Comparison of ENCODE assay signal across 8 mouse cellular contexts in the genomic region with DNA sequence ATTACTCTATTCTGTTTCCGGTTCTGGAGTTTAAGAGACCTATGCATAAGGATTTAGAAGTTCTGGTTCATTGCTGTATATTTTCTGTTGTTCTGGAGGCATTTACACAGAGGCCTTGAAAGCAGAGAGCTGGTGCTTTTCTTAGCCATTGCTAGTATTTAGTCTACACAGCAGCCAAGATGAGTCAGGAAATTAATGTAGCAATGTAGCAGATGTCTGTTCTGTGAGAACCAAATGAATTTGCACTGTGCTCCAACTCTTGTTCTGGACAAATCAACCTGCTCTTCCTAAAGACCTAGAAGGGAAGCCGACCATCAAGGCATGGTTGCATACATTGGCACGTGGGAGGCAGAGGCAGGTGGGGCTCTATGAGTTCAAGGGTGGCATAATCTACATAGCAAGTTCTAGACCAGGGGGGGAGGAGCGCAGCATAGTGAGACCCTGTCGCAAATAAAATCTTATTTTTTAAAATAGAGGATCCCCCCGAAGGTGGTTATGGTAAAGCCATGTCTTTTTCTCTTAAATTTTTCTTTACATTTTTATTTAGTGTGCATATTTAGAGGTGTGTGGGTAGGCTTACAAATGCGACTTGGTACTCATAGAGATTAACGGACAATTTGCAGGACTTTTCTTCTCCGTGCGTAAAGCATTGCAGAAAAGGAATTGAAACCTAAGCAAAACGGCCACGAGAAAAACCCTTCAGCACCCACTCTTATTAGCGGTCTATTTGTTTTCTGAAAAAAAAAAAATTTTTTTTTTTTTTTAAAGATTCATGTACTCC. TPM values are rescaled to one million over a fixed set of nuclear protein-coding genes. Genes with fewer than 3 reads are reported as not detected.
DNase-seq lines count a peak whose midpoint lies in the region; ATAC-seq and TF ChIP-seq lines count a peak whose summit lies in the region.

No protein-coding gene starts in this region.

- no peak for TF ChIP-seq CTCF in heart, adult 2 months (IDR thresholded peaks at IDR 0.05)
- TF ChIP-seq CTCF in E14TG2a.4 (conservative IDR thresholded peaks at IDR 0.05; ENCODE audit: low read length): no peak

- no peaks in the 10 kb centered on the region for H3K9me3 ChIP-seq in E14TG2a.4 (ENCODE audit: low read length)
- H3K9me3 ChIP-seq in forebrain, embryonic 13.5 days (replicated peaks): no peaks in the 10 kb centered on the region
- H3K9me3 ChIP-seq in liver, embryonic 12.5 days (replicated peaks): no peaks in the 10 kb centered on the region

- intact Hi-C loops in heart, adult 2 months (cut with DNase I): no loop called here
- intact Hi-C loops in heart, postnatal 25 days (cut with DNase I): no loop called here

- 62% methylated on average over 13 of the region's 13 CpGs for WGBS in heart, adult 2 months
- WGBS in forebrain, embryonic 13.5 days: 80% methylated on average over 13 of the region's 13 CpGs
- 57% methylated on average over 13 of the region's 13 CpGs for WGBS in liver, embryonic 12.5 days (ENCODE audit: insufficient replicate concordance)

- TF ChIP-seq EP300 in heart, adult 2 months (IDR thresholded peaks at IDR 0.05; ENCODE audit: insufficient read depth, low read depth, low read length): no peak

- H3K4me2 ChIP-seq in forebrain, embryonic 13.5 days: peak overlapping the region; percentile 93
- peak overlapping the region; percentile 98 for H3K4me2 ChIP-seq in liver, embryonic 12.5 days

- H3K4me1 ChIP-seq in heart, adult 2 months (ENCODE audit: control insufficient read depth, insufficient read depth, low read length): no peaks in the 10 kb centered on the region
- peaks cover 65% of the 10 kb centered on the region for H3K4me1 ChIP-seq in E14TG2a.4 (replicated peaks; ENCODE audit: low read depth, low read length)
- peaks cover 22% of the 10 kb centered on the region for H3K4me1 ChIP-seq in forebrain, embryonic 13.5 days
- H3K4me1 ChIP-seq in liver, embryonic 12.5 days: peaks cover 31% of the 10 kb centered on the region

- no peaks in the 10 kb centered on the region for H3K36me3 ChIP-seq in heart, adult 2 months (ENCODE audit: control insufficient read depth, insufficient read depth, low read length)
- peaks cover 31% of the 10 kb centered on the region for H3K36me3 ChIP-seq in E14TG2a.4 (ENCODE audit: insufficient read depth, low read length)
- 0 out of 2 replicates have a peak, but pooled peaks cover 10% of the 10 kb centered on the region for H3K36me3 ChIP-seq in forebrain, embryonic 13.5 days (ENCODE audit: poor library complexity, severe bottlenecking)
- H3K36me3 ChIP-seq in liver, embryonic 12.5 days: peaks cover 19% of the 10 kb centered on the region

- no peaks in the 10 kb centered on the region for H3K79me2 ChIP-seq in heart, adult 2 months (replicated peaks; ENCODE audit: control insufficient read depth, insufficient read depth, low read length)

- H3K27ac ChIP-seq in heart, adult 2 months: no peak overlapping the region
- H3K27ac ChIP-seq in forebrain, embryonic 13.5 days: no peak overlapping the region
- H3K27ac ChIP-seq in liver, embryonic 12.5 days: no peak overlapping the region

- H3K27me3 ChIP-seq in heart, adult 2 months (ENCODE audit: control insufficient read depth, insufficient read depth, low read length): no peaks in the 10 kb centered on the region
- H3K27me3 ChIP-seq in E14TG2a.4 (ENCODE audit: insufficient read depth, low read length): no peaks in the 10 kb centered on the region
- H3K27me3 ChIP-seq in forebrain, embryonic 13.5 days: no peaks in the 10 kb centered on the region
- H3K27me3 ChIP-seq in liver, embryonic 12.5 days (replicated peaks): no peaks in the 10 kb centered on the region

- H3K4me3 ChIP-seq in heart, adult 2 months: peak overlapping the region; percentile 81
- peak overlapping the region; percentile 98 for H3K4me3 ChIP-seq in E14TG2a.4 (replicated peaks; ENCODE audit: low read length)
- peak overlapping the region; percentile 84 for H3K4me3 ChIP-seq in forebrain, embryonic 13.5 days
- H3K4me3 ChIP-seq in liver, embryonic 12.5 days: peak overlapping the region; percentile 84

- H3K9ac ChIP-seq in heart, adult 2 months (ENCODE audit: low read depth, low read length): no peak overlapping the region
- H3K9ac ChIP-seq in forebrain, embryonic 13.5 days: peak overlapping the region; percentile 90
- H3K9ac ChIP-seq in liver, embryonic 12.5 days: peak overlapping the region; percentile 94

- no peak for DNase-seq in heart, adult 2 months
- no peak for DNase-seq in heart, postnatal 25 days (ENCODE audit: low spot score)
- peak; percentile 51 for DNase-seq in telencephalon, adult 2 months (ENCODE audit: low read depth, low spot score)
- DNase-seq in lung, postnatal 36 days: no peak
- no peak for DNase-seq in adrenal gland, postnatal 36 days

- TF ChIP-seq POLR2A in heart, adult 2 months (IDR thresholded peaks at IDR 0.05; ENCODE audit: insufficient read depth, low read depth, low read length): no peak

- no peak for ATAC-seq in forebrain, embryonic 13.5 days
- no peak for ATAC-seq in liver, embryonic 12.5 days

RNA-seq across cellular contexts. Expression of gene Hells, which starts 1.1 kb away (rescaled TPM):
- total RNA-seq in heart, adult 2 months (2021): under 1 TPM; 0.48 to 0.57 TPM
- 0.08 and 0.35 TPM in 2 replicates for polyA plus RNA-seq in heart, adult 2 months (2012; rRNA removed)
- total RNA-seq in heart, postnatal 25 days (2021): under 1 TPM; 0.73 TPM
- 51.5 and 54.6 TPM in 2 replicates for polyA plus RNA-seq in forebrain, embryonic 13.5 days (2015; fragmentation: Nextera tagmentation; extraction: Ambion mirVana)
- polyA plus RNA-seq in liver, embryonic 12.5 days (2016; fragmentation: Nextera tagmentation; extraction: Ambion mirVana): 44.5 and 45.8 TPM in 2 replicates
- total RNA-seq in adrenal gland, postnatal 36 days (2021): 1 to 10 TPM; 5.1 to 6.9 TPM
